Mouse (Mus musculus): Measurements from ENCODE around the gene Ccdc116. TPM values are rescaled to one million over a fixed set of nuclear protein-coding genes. Genes with fewer than 3 reads are reported as not detected.
"Not testable (repeated sequence)": the region's sequence is repeated elsewhere in the genome, so short reads cannot be mapped to it uniquely, and the experiment has no call there.

Ccdc116 gene
- polyA plus RNA-seq, 1 experiment: 276 TPM

DNA sequence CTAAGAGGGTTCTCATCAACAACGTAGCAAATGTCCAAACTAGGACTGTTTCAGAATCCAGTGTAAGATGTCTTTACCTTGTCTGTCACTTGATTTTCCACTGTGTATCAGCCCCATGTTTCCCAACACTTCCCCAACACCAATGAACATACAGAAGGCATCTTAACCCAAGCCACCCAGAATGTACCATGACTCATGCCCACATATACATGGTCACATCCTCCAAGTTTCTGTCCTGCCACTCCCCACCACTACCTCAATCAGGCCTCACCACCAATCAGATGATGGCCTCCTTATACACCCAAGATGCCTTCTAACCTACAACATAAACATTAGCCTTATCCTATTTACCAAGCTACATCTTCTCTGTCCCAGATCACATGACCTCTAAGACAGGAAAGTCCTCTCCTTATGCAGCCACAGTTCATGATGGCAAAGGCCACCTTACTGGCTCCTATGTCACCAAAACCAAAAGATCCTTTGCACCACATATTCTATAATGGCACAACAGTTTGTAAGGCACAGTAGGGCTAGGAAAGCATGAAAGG, 30.7 kb upstream of the Ccdc116 start:
- H3K27ac ChIP-seq (ENCODE audit: control insufficient read depth, insufficient read depth, low read depth, low read length): no peak overlapping the region
- H3K4me1 ChIP-seq (ENCODE audit: control insufficient read depth, insufficient read depth, low read length): no peaks in the 10 kb centered on the region
- H3K4me3 ChIP-seq (ENCODE audit: control insufficient read depth, low read depth, low read length): no peak overlapping the region
- TF ChIP-seq POLR2A (IDR thresholded peaks at IDR 0.05; ENCODE audit: control insufficient read depth, low read depth, low read length): no peak
- TF ChIP-seq CTCF (IDR thresholded peaks at IDR 0.05; ENCODE audit: control insufficient read depth, insufficient read depth, insufficient replicate concordance, low read depth, low read length): no peak
- peaks cover 3% of the 10 kb centered on the region; the same call in 1 of the 2 replicates for H3K36me3 ChIP-seq (ENCODE audit: control insufficient read depth, insufficient read depth, low read length)
- H3K27me3 ChIP-seq (ENCODE audit: control insufficient read depth, insufficient read depth, low read length): no peaks in the 10 kb centered on the region

- Histone ChIP-seq H3K27me3 (ENCODE audit: control insufficient read depth, insufficient read depth, low read length) (no peaks in the 10 kb centered on the region), H3K4me3 (ENCODE audit: control insufficient read depth, low read depth, low read length) (no peak overlapping the region), H3K36me3 (ENCODE audit: control insufficient read depth, insufficient read depth, low read length) (peaks cover 3% of the 10 kb centered on the region), H3K4me1 (ENCODE audit: control insufficient read depth, insufficient read depth, low read length) (no peaks in the 10 kb centered on the region), H3K27ac (ENCODE audit: control insufficient read depth, insufficient read depth, low read depth, low read length) (no peak overlapping the region)
- no peak for TF ChIP-seq CTCF (IDR thresholded peaks at IDR 0.05; ENCODE audit: control insufficient read depth, insufficient read depth, insufficient replicate concordance, low read depth, low read length)
- TF ChIP-seq POLR2A (IDR thresholded peaks at IDR 0.05; ENCODE audit: control insufficient read depth, low read depth, low read length): no peak
These were observed 28.7 kb upstream of the Ccdc116 start for GRCm38 (mm10) chr16:17175765-17176164.

GRCm38 (mm10) chr16:17168049-17168448, 21.0 kb upstream of the Ccdc116 start:
- Histone ChIP-seq H3K27me3 (ENCODE audit: control insufficient read depth, insufficient read depth, low read length) (no peaks in the 10 kb centered on the region), H3K27ac (ENCODE audit: control insufficient read depth, insufficient read depth, low read depth, low read length) (no peak overlapping the region), H3K4me1 (ENCODE audit: control insufficient read depth, insufficient read depth, low read length) (no peaks in the 10 kb centered on the region), H3K36me3 (ENCODE audit: control insufficient read depth, insufficient read depth, low read length) (no peaks in the 10 kb centered on the region; the same call in 1 of the 2 replicates), H3K4me3 (ENCODE audit: control insufficient read depth, low read depth, low read length) (no peak overlapping the region)
- TF ChIP-seq CTCF (IDR thresholded peaks at IDR 0.05; ENCODE audit: control insufficient read depth, insufficient read depth, insufficient replicate concordance, low read depth, low read length) (no peak), POLR2A (IDR thresholded peaks at IDR 0.05; ENCODE audit: control insufficient read depth, low read depth, low read length) (no peak)

GRCm38 (mm10) chr16:17167179-17167578, 20.1 kb upstream of the Ccdc116 start:
- no peaks in the 10 kb centered on the region for H3K27me3 ChIP-seq (ENCODE audit: control insufficient read depth, insufficient read depth, low read length)
- H3K4me3 ChIP-seq (ENCODE audit: control insufficient read depth, low read depth, low read length): no peak overlapping the region
- TF ChIP-seq POLR2A (IDR thresholded peaks at IDR 0.05; ENCODE audit: control insufficient read depth, low read depth, low read length) (no peak), CTCF (IDR thresholded peaks at IDR 0.05; ENCODE audit: control insufficient read depth, insufficient read depth, insufficient replicate concordance, low read depth, low read length) (no peak)
- no peak overlapping the region for H3K27ac ChIP-seq (ENCODE audit: control insufficient read depth, insufficient read depth, low read depth, low read length)
- H3K4me1 ChIP-seq (ENCODE audit: control insufficient read depth, insufficient read depth, low read length): no peaks in the 10 kb centered on the region
- no peaks in the 10 kb centered on the region; the same call in 1 of the 2 replicates for H3K36me3 ChIP-seq (ENCODE audit: control insufficient read depth, insufficient read depth, low read length)

DNA sequence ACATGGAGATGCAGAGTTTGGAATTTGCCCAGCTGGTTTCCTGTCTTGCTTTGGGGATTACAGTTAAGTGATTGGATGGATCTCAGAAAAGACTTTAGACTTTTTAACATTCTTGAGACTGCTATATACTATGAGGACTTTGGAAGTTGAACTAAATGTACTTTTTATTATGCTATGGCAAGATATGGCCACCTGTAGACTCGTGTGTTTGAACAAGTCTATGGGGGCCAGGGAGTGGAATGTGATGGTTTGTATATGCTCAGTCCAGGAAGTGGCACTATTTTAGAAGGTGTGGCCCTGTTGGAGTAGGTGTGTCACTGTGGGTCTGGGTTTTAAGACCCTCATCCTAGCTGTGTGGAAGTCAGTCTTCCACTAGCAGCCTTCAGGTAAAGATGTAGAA, 18.4 kb upstream of the Ccdc116 start:
- H3K4me1 ChIP-seq (ENCODE audit: control insufficient read depth, insufficient read depth, low read length); H3K27ac ChIP-seq (ENCODE audit: control insufficient read depth, insufficient read depth, low read depth, low read length); H3K36me3 ChIP-seq (ENCODE audit: control insufficient read depth, insufficient read depth, low read length); H3K27me3 ChIP-seq (ENCODE audit: control insufficient read depth, insufficient read depth, low read length); H3K4me3 ChIP-seq (ENCODE audit: control insufficient read depth, low read depth, low read length): not testable (repeated sequence)

DNA sequence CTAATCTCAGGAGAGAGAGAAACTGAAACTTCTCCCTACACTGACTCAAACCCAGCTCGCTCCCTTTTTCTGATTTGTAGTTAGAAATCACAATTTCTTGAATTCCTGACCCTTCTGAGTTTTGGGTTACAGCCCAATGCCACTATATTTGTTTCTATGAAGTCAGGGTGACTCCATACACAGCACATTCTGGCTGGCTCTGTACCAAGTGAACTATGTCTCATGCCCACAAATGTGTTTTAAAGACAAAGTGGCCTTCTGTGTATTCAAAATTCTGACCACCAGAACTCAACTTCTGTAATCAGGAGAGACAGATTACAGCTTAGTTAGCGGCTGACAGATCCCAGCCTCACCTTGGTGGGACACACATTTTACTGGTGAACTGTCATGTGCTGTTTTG, 7.3 kb upstream of the Ccdc116 start:
- Histone ChIP-seq H3K36me3 (ENCODE audit: control insufficient read depth, insufficient read depth, low read length) (peaks cover 1% of the 10 kb centered on the region), H3K27me3 (ENCODE audit: control insufficient read depth, insufficient read depth, low read length) (no peaks in the 10 kb centered on the region), H3K27ac (ENCODE audit: control insufficient read depth, insufficient read depth, low read depth, low read length) (no peak overlapping the region), H3K4me3 (ENCODE audit: control insufficient read depth, low read depth, low read length) (no peak overlapping the region), H3K4me1 (ENCODE audit: control insufficient read depth, insufficient read depth, low read length) (no peaks in the 10 kb centered on the region)
- no peak for TF ChIP-seq POLR2A (IDR thresholded peaks at IDR 0.05; ENCODE audit: control insufficient read depth, low read depth, low read length)
- no peak for TF ChIP-seq CTCF (IDR thresholded peaks at IDR 0.05; ENCODE audit: control insufficient read depth, insufficient read depth, insufficient replicate concordance, low read depth, low read length)

DNA sequence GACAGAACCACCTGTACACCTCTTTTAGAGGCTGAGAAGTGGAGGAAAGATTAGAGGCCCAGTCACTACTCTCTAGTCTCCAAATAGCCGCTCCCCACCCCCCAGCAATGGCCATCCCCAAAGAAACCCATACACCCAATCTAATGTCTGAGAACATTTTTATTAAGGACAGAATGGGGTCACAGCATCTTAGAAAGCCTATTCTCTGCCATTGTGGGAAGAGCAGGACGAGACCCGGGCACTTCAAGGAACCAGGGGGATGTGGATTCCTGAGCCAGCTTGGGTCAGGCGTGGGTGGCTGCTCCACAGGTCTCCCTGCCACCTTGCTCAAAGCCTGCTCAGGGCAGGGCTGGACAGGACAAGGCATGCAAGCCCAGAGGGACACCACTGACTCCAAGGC, 4.8 kb upstream of the Ccdc116 start:
- Histone ChIP-seq H3K4me1 (ENCODE audit: control insufficient read depth, insufficient read depth, low read length) (peaks cover 5% of the 10 kb centered on the region), H3K36me3 (ENCODE audit: control insufficient read depth, insufficient read depth, low read length) (peaks cover 1% of the 10 kb centered on the region), H3K4me3 (ENCODE audit: control insufficient read depth, low read depth, low read length) (no peak overlapping the region), H3K27me3 (ENCODE audit: control insufficient read depth, insufficient read depth, low read length) (no peaks in the 10 kb centered on the region), H3K27ac (ENCODE audit: control insufficient read depth, insufficient read depth, low read depth, low read length) (no peak overlapping the region)
- no peak for TF ChIP-seq CTCF (IDR thresholded peaks at IDR 0.05; ENCODE audit: control insufficient read depth, insufficient read depth, insufficient replicate concordance, low read depth, low read length)
- no peak for TF ChIP-seq POLR2A (IDR thresholded peaks at IDR 0.05; ENCODE audit: control insufficient read depth, low read depth, low read length)
